Mouse (Mus musculus): ENCODE results near the gene Slc26a1. TPM values are rescaled to one million over a fixed set of nuclear protein-coding genes. Genes with fewer than 3 reads are reported as not detected.
"Not testable (repeated sequence)": the region's sequence is repeated elsewhere in the genome, so short reads cannot be mapped to it uniquely, and the experiment has no call there.

The Slc26a1 gene
- polyA plus RNA-seq, 1 experiment from 2014 or later = 1.0 TPM

DNA sequence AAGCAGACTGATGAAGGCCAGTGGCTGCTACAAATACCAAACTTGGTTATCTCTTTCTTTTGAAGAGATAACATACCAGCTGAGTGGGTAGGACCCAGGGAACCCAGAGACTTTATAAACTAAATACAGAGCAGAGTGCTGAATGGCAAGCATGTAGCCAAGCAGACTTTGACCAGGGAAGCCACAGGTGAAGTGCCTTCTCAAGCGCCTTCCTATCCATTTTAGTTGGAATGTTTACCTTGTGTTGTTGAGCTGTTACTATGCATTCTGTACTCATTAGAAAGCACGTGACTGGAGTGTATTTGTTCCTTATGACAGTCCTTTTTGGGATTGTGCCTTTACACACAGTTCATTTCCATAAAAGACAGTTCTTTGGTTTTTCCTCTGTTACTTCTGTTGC lies 31.7 kb downstream of the Slc26a1 start:
- WGBS = 60% methylated on average over 2 of the region's 2 CpGs
- H3K36me3 ChIP-seq = peaks cover 68% of the 10 kb centered on the region
- H3K27me3 ChIP-seq (replicated peaks) = no peaks in the 10 kb centered on the region
- no peak overlapping the region for H3K4me3 ChIP-seq
- H3K4me1 ChIP-seq (replicated peaks) = peaks cover 7% of the 10 kb centered on the region
- ATAC-seq (ENCODE audit: insufficient number of reproducible peaks, low FRiP score) = no peak
- no peak overlapping the region for H3K4me2 ChIP-seq
- no peak overlapping the region for H3K27ac ChIP-seq (ENCODE audit: poor library complexity, severe bottlenecking)
- no peaks in the 10 kb centered on the region for H3K9me3 ChIP-seq (replicated peaks)
- no peak overlapping the region for H3K9ac ChIP-seq

DNA sequence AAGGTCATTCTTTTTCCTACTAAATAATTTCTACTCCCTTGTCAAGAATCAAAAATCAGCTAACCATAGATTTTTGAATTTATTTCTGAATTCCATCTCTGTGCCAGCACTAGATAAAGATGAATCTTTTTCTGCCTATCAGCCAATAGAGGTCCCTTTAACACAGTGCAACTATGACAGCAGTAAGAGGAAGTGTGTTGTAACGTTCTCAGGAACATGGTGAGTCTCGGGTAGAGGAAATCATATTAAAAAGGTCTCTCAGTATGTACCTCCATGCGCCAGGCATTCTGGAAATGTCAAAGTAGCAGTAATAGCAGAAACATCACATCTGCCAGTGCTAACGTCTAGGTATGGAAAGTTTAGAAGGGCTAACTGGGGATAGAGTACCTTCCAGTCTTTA lies 39.2 kb downstream of the Slc26a1 start:
- Histone ChIP-seq H3K4me2 (no peak overlapping the region), H3K27ac (ENCODE audit: poor library complexity, severe bottlenecking) (no peak overlapping the region), H3K27me3 (replicated peaks) (no peaks in the 10 kb centered on the region), H3K9ac (no peak overlapping the region), H3K36me3 (peaks cover 21% of the 10 kb centered on the region), H3K4me1 (replicated peaks) (no peaks in the 10 kb centered on the region), H3K9me3 (replicated peaks) (no peaks in the 10 kb centered on the region), H3K4me3 (no peak overlapping the region)
- 71% methylated on average over 4 of the region's 4 CpGs for WGBS
- no peak for ATAC-seq (ENCODE audit: insufficient number of reproducible peaks, low FRiP score)

DNA sequence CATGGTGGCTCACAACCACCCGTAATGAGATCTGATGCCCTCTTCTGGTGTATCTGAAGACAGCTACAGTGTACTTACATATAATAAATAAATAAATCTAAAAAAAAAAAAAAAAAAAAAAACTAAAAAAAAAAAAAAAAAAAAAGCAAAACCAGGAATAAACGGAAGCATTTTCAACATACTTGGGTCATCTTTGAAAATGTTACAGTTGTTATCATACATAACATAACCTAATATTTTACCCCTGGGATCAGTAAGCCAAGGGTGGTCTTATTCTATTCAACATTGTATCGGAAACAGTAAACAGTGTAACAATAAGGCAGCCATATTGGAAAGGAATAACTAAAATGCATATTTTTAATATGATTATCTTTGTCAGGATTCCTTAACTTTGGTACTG lies 41.3 kb downstream of the Slc26a1 start:
- H3K9me3 ChIP-seq (replicated peaks); H3K4me2 ChIP-seq; H3K27me3 ChIP-seq (replicated peaks); H3K9ac ChIP-seq; H3K4me3 ChIP-seq; ATAC-seq (ENCODE audit: insufficient number of reproducible peaks, low FRiP score); H3K36me3 ChIP-seq; H3K4me1 ChIP-seq (replicated peaks); H3K27ac ChIP-seq (ENCODE audit: poor library complexity, severe bottlenecking): not testable (repeated sequence)
- WGBS = 75% methylated on average over 3 of the region's 3 CpGs

DNA sequence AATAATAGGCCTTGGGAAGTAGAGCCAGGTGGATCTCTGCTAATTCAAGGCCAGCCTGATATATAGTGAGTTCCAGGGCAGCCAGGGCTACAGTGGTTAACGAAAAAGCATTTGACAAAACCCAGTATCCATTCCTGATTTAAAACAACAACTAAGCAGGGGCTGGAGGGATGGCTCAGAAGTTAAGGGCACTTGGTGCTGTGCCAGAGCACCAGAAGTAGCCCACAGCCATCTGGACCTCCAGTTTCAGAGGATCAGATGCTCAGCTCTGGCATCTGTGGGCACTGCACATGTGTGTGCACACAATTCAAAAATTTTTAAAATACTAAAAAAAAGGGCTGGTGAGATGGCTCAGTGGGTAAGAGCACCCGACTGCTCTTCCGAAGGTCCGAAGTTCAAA lies 41.7 kb downstream of the Slc26a1 start:
- Histone ChIP-seq H3K9me3 (replicated peaks) (no peaks in the 10 kb centered on the region), H3K9ac (no peak overlapping the region), H3K36me3 (peaks cover 9% of the 10 kb centered on the region), H3K27me3 (replicated peaks) (no peaks in the 10 kb centered on the region), H3K4me1 (replicated peaks) (peaks cover 8% of the 10 kb centered on the region), H3K4me3 (no peak overlapping the region), H3K4me2 (no peak overlapping the region), H3K27ac (ENCODE audit: poor library complexity, severe bottlenecking) (no peak overlapping the region)
- ATAC-seq (ENCODE audit: insufficient number of reproducible peaks, low FRiP score) = no peak
- WGBS = 86% methylated on average over 4 of the region's 4 CpGs

DNA sequence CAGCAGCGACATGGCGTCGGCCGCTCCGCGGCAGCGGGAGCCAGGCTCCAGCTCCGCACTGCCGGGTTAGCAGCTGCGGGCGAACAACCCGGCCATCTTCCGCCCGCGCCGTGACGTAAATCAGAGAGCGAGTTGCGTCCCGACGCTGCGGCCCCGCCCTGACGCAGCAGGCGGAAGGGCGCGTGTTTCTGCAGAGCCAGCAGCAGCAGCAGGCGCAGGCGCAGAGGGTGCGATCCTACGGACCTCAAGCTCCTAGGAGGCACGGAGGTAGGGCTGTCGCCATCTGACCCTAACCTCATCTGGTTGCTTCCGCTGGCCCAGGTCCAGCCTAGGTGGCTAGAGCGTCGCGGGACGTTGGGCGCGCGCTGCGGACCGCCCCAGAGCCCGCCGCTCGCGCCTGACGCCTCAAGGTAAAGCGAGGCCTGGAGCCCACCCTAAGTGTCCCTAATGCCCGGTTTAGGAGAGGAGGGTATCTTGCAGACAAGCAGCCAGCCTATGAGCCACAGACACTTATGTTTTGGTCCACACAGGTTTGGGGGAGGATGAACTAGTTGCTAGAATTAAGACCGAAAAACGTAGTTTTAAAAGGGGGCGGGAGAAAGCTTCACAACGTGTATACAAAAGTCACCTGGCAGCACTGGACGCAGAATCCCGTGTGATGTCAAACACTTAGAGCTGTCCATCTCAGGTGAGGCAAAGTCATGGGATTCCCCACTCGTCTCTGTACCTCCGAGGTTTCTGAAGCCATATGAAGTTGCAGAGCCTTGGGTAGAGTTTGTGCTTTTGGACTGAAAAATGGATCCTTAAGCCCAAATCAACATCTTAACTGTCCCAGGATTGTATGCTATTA lies 45.5 kb downstream of the Slc26a1 start, which contains the start of the genes Gak and Tmem175:
Gene Gak, minus strand, starts transcription at position 122 of the 850 bp plus-strand sequence.
Gene Tmem175, plus strand, starts transcription at position 137 of the 850 bp plus-strand sequence.
- peak within 1 kb of the TSS; percentile 81 for H3K27ac ChIP-seq (ENCODE audit: poor library complexity, severe bottlenecking)
- H3K27me3 ChIP-seq (replicated peaks) = no peaks in the 10 kb centered on the region
- no peaks in the 10 kb centered on the region for H3K36me3 ChIP-seq
- peak; percentile 96 for ATAC-seq (ENCODE audit: insufficient number of reproducible peaks, low FRiP score)
- H3K9me3 ChIP-seq (replicated peaks) = no peaks in the 10 kb centered on the region
- peak within 1 kb of the TSS; percentile 93 for H3K9ac ChIP-seq
- H3K4me2 ChIP-seq = peak within 1 kb of the TSS; percentile 83
- under 1% methylated on average over 58 of the region's 58 CpGs for WGBS
- H3K4me1 ChIP-seq (replicated peaks) = peaks cover 24% of the 10 kb centered on the region
- peak within 1 kb of the TSS; percentile 88 for H3K4me3 ChIP-seq

DNA sequence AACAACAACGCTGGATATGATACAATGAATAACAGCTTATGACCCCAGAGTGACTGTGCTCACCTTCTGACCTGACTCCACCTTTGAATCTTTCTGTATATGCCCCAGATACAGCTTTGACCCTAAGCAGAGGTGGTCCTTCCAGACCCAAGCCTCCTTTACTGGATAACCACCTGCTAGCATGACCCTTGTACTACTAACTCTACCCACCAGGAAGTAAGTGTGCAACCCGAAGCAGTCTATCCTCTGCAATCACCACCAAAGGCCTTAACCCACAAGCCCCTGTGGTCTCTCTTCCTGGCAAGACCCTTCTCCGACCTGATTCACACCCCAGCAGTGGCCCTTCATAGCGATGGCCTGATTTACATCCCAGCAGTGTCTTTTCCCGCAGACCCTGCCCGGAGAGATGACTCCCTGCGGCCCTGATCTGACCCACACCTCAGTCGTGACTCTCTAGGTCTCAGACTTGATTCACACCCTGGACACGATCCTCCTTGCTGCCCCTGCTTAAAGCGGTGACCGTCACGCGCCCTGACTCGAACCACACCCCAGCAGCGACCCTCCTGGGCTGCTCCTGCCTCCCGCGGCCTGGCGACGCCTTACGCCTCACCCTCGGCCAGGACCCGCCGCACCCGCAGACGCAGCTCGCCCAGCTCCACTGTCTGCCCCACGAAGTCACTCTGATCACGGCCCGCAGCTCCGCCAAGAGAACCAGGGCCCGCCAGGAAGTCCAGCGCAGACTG lies 46.3 kb downstream of the Slc26a1 start:
- Histone ChIP-seq H3K27me3 (replicated peaks) (no peaks in the 10 kb centered on the region), H3K4me3 (peak overlapping the region; percentile 88), H3K27ac (ENCODE audit: poor library complexity, severe bottlenecking) (peak overlapping the region; percentile 81), H3K36me3 (peaks cover 7% of the 10 kb centered on the region), H3K4me1 (replicated peaks) (peaks cover 24% of the 10 kb centered on the region), H3K9me3 (replicated peaks) (no peaks in the 10 kb centered on the region), H3K4me2 (peak overlapping the region; percentile 83), H3K9ac (peak overlapping the region; percentile 93)
- ATAC-seq (ENCODE audit: insufficient number of reproducible peaks, low FRiP score) = peak; percentile 87
- WGBS = 1% methylated on average over 32 of the region's 32 CpGs

DNA sequence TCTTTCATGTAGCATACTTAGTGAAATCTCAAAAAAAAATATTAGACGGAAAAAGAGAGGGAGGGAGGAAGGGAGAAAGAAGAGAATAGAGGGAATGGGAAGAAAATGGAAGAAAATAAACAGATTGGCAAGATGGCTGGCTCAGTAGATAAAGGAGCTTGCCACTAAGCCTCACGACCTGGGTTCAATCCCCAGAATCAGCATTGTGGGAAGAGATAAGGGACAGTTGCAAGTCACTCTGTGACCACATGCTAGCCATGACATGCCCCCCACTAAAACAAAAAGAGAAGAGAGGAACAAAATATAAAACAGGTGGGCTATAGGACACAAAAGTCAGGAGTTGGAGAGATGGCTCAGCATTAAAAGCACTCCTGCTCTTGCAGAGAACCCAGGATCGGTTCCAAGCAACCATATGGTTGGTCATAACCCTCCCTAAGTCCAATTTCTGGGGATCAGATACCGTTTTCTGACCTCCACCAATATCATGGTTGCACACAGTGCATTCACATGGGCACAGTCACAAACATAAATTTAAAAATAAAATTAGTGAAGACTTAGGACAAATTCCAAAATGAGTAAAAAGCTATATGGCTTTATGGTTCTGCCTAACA lies 49.2 kb downstream of the Slc26a1 start:
- Histone ChIP-seq H3K9me3 (replicated peaks) (no peaks in the 10 kb centered on the region), H3K4me1 (replicated peaks) (peaks cover 30% of the 10 kb centered on the region), H3K27ac (ENCODE audit: poor library complexity, severe bottlenecking) (no peak overlapping the region), H3K9ac (no peak overlapping the region), H3K36me3 (peaks cover 27% of the 10 kb centered on the region), H3K4me3 (no peak overlapping the region), H3K4me2 (no peak overlapping the region), H3K27me3 (replicated peaks) (no peaks in the 10 kb centered on the region)
- 67% methylated on average over 4 of the region's 4 CpGs for WGBS
- no peak for ATAC-seq (ENCODE audit: insufficient number of reproducible peaks, low FRiP score)

DNA sequence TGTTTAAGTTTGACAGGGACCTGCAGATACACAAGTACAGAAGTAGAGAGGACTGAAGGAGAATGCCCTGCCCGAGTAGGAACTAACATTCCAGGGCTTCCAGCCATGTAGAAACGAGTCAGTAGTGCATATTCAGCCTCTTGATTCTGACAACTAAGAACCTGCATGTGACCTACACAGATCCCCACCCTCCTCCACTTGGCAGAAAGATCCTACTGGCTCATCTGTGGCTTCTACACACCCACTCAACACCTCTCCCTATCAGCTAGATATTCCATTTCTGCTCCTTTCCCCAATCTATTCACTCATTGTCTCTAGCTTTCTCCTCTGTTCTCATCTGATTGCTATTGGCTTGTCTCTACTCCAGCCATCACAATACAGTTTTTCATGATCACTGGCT lies 53.5 kb downstream of the Slc26a1 start:
- Histone ChIP-seq H3K27me3 (replicated peaks) (no peaks in the 10 kb centered on the region), H3K4me2 (no peak overlapping the region), H3K9me3 (replicated peaks) (no peaks in the 10 kb centered on the region), H3K4me1 (replicated peaks) (peaks cover 6% of the 10 kb centered on the region; the same call in 1 of the 2 replicates), H3K9ac (no peak overlapping the region), H3K27ac (ENCODE audit: poor library complexity, severe bottlenecking) (no peak overlapping the region), H3K36me3 (peaks cover 53% of the 10 kb centered on the region), H3K4me3 (no peak overlapping the region)
- WGBS = 33% methylated on average over 2 of the region's 2 CpGs
- ATAC-seq (ENCODE audit: insufficient number of reproducible peaks, low FRiP score) = no peak

Other genes with a start within 250 kb of the Slc26a1 start
- 891 and 894 TPM in 2 replicates for gene Atp5k, start 241.1 kb downstream of the Slc26a1 start, polyA plus RNA-seq (2016; fragmentation: Nextera tagmentation; extraction: Ambion mirVana)
- gene Mfsd7a, start 226.7 kb downstream of the Slc26a1 start, polyA plus RNA-seq (2016; fragmentation: Nextera tagmentation; extraction: Ambion mirVana) = 0.26 and 0.34 TPM in 2 replicates
- 24.7 and 25.2 TPM in 2 replicates for gene Pcgf3, start 214.3 kb downstream of the Slc26a1 start, polyA plus RNA-seq (2016; fragmentation: Nextera tagmentation; extraction: Ambion mirVana)
- 0.39 and 0.57 TPM in 2 replicates for gene Cplx1, start 125.5 kb downstream of the Slc26a1 start, polyA plus RNA-seq (2016; fragmentation: Nextera tagmentation; extraction: Ambion mirVana)
- gene Gak, start 45.8 kb downstream of the Slc26a1 start, polyA plus RNA-seq (2016; fragmentation: Nextera tagmentation; extraction: Ambion mirVana) = 42.5 and 43.2 TPM in 2 replicates
- 18.5 and 18.6 TPM in 2 replicates for gene Tmem175, start 45.8 kb downstream of the Slc26a1 start, polyA plus RNA-seq (2016; fragmentation: Nextera tagmentation; extraction: Ambion mirVana)
- 16.5 and 17.8 TPM in 2 replicates for gene Idua, start 15.2 kb downstream of the Slc26a1 start, polyA plus RNA-seq (2016; fragmentation: Nextera tagmentation; extraction: Ambion mirVana)
- 8.4 and 9.4 TPM in 2 replicates for gene Dgkq, start 5.9 kb downstream of the Slc26a1 start, polyA plus RNA-seq (2016; fragmentation: Nextera tagmentation; extraction: Ambion mirVana)
- gene Fgfrl1, start 16.8 kb upstream of the Slc26a1 start, polyA plus RNA-seq (2016; fragmentation: Nextera tagmentation; extraction: Ambion mirVana) = 39.1 and 40.1 TPM in 2 replicates
- gene Rnf212, start 99.4 kb upstream of the Slc26a1 start, polyA plus RNA-seq (2016; fragmentation: Nextera tagmentation; extraction: Ambion mirVana) = 0.65 and 1.2 TPM in 2 replicates
- not detected in 2 replicates for gene Tmed11, start 119.8 kb upstream of the Slc26a1 start, polyA plus RNA-seq (2016; fragmentation: Nextera tagmentation; extraction: Ambion mirVana)
- not detected in 2 replicates for gene Vmn2r8, start 133.3 kb upstream of the Slc26a1 start, polyA plus RNA-seq (2016; fragmentation: Nextera tagmentation; extraction: Ambion mirVana)
- gene Vmn2r9, start 177.0 kb upstream of the Slc26a1 start, polyA plus RNA-seq (2016; fragmentation: Nextera tagmentation; extraction: Ambion mirVana) = not detected in 2 replicates